Mouse (Mus musculus): ENCODE results near the gene Sp4. TPM values are rescaled to one million over a fixed set of nuclear protein-coding genes. Genes with fewer than 3 reads are reported as not detected.

Sp4 gene
- total and polyA plus RNA-seq, 2 experiments from 2014 or later = 18.1 to 59.0 TPM

- no peaks in the 10 kb centered on the region for H3K9me3 ChIP-seq (ENCODE audit: low read length)
- ATAC-seq = peak; percentile 95
- under 1% methylated on average over 47 of the region's 47 CpGs for WGBS
Observed at GRCm38 (mm10) chr12:118198386-118199093, 102.7 kb downstream of the Sp4 start, which contains the start of gene Dnah11. TSS of gene Dnah11 (minus strand) at chr12:118199043.

GRCm38 (mm10) chr12:118196583-118196982 is 104.7 kb downstream of the Sp4 start:
- 31% methylated on average over 2 of the region's 2 CpGs for WGBS
- Histone ChIP-seq H3K4me2 (ENCODE audit: low read depth) (no peak overlapping the region), H3K27ac (ENCODE audit: low read depth, low read length) (no peak overlapping the region), H3K4me1 (ENCODE audit: insufficient read depth) (no peaks in the 10 kb centered on the region), H3K9ac (no peak overlapping the region), H3K9me3 (ENCODE audit: low read length) (no peaks in the 10 kb centered on the region), H3K27me3 (ENCODE audit: insufficient read depth, low read length) (peaks cover 30% of the 10 kb centered on the region), H3K4me3 (ENCODE audit: low read depth, low read length) (no peak overlapping the region), H3K36me3 (ENCODE audit: insufficient read depth) (no peaks in the 10 kb centered on the region)
- DNase-seq (no peak), ATAC-seq (no peak)
- TF ChIP-seq CTCF (IDR thresholded peaks at IDR 0.05; ENCODE audit: low read depth) = no peak

More at GRCm38 (mm10) chr12:118198386-118199093, 102.7 kb downstream of the Sp4 start, which contains the start of gene Dnah11:
- peak within 1 kb of the TSS; percentile 40 for H3K9ac ChIP-seq
- H3K4me1 ChIP-seq (ENCODE audit: insufficient read depth) = no peaks in the 10 kb centered on the region
- H3K4me2 ChIP-seq (ENCODE audit: low read depth) = peak within 1 kb of the TSS; percentile 98
- H3K36me3 ChIP-seq (ENCODE audit: insufficient read depth) = no peaks in the 10 kb centered on the region
- no peak within 1 kb of the TSS for H3K27ac ChIP-seq (ENCODE audit: low read depth, low read length)
- no peak for TF ChIP-seq CTCF (IDR thresholded peaks at IDR 0.05; ENCODE audit: low read depth)
- H3K4me3 ChIP-seq (ENCODE audit: low read depth, low read length) = peak within 1 kb of the TSS; percentile 45
- DNase-seq = peak; percentile 56
- H3K27me3 ChIP-seq (ENCODE audit: insufficient read depth, low read length) = peaks cover 30% of the 10 kb centered on the region

GRCm38 (mm10) chr12:118189535-118189934 is 111.7 kb downstream of the Sp4 start:
- no peaks in the 10 kb centered on the region for H3K27me3 ChIP-seq (ENCODE audit: insufficient read depth, low read length)

GRCm38 (mm10) chr12:118187663-118188062 is 113.6 kb downstream of the Sp4 start:
- Histone ChIP-seq H3K9me3 (ENCODE audit: low read length) (no peaks in the 10 kb centered on the region), H3K4me1 (ENCODE audit: insufficient read depth) (no peaks in the 10 kb centered on the region), H3K36me3 (ENCODE audit: insufficient read depth) (no peaks in the 10 kb centered on the region), H3K9ac (no peak overlapping the region), H3K4me2 (ENCODE audit: low read depth) (no peak overlapping the region), H3K27me3 (ENCODE audit: insufficient read depth, low read length) (no peaks in the 10 kb centered on the region), H3K4me3 (ENCODE audit: low read depth, low read length) (no peak overlapping the region), H3K27ac (ENCODE audit: low read depth, low read length) (no peak overlapping the region)
- TF ChIP-seq CTCF (IDR thresholded peaks at IDR 0.05; ENCODE audit: low read depth) = no peak
- WGBS = 33% methylated on average over 2 of the region's 2 CpGs
- no peak for DNase-seq
- no peak for ATAC-seq

More at GRCm38 (mm10) chr12:118189535-118189934, 111.7 kb downstream of the Sp4 start:
- H3K4me1 ChIP-seq (ENCODE audit: insufficient read depth) = no peaks in the 10 kb centered on the region
- ATAC-seq = no peak
- no peak overlapping the region for H3K27ac ChIP-seq (ENCODE audit: low read depth, low read length)
- H3K9me3 ChIP-seq (ENCODE audit: low read length) = no peaks in the 10 kb centered on the region
- H3K9ac ChIP-seq = no peak overlapping the region
- no peak for DNase-seq
- H3K4me2 ChIP-seq (ENCODE audit: low read depth) = no peak overlapping the region
- no peak overlapping the region for H3K4me3 ChIP-seq (ENCODE audit: low read depth, low read length)
- no peak for TF ChIP-seq CTCF (IDR thresholded peaks at IDR 0.05; ENCODE audit: low read depth)
- WGBS = 74% methylated on average over 3 of the region's 3 CpGs
- no peaks in the 10 kb centered on the region for H3K36me3 ChIP-seq (ENCODE audit: insufficient read depth)

GRCm38 (mm10) chr12:118186881-118187489 is 114.3 kb downstream of the Sp4 start:
- H3K4me3 ChIP-seq (ENCODE audit: low read depth, low read length) = no peak overlapping the region
- H3K9ac ChIP-seq = no peak overlapping the region
- TF ChIP-seq CTCF (IDR thresholded peaks at IDR 0.05; ENCODE audit: low read depth) = no peak
- no peaks in the 10 kb centered on the region for H3K27me3 ChIP-seq (ENCODE audit: insufficient read depth, low read length)
- DNase-seq (no peak), ATAC-seq (no peak)
- no peaks in the 10 kb centered on the region for H3K9me3 ChIP-seq (ENCODE audit: low read length)
- no peak overlapping the region for H3K27ac ChIP-seq (ENCODE audit: low read depth, low read length)
- 10% methylated on average over 4 of the region's 4 CpGs for WGBS
- no peaks in the 10 kb centered on the region for H3K4me1 ChIP-seq (ENCODE audit: insufficient read depth)
- no peaks in the 10 kb centered on the region for H3K36me3 ChIP-seq (ENCODE audit: insufficient read depth)
- H3K4me2 ChIP-seq (ENCODE audit: low read depth) = no peak overlapping the region

- Histone ChIP-seq H3K9ac (no peak overlapping the region), H3K9me3 (ENCODE audit: low read length) (no peaks in the 10 kb centered on the region), H3K27ac (ENCODE audit: low read depth, low read length) (no peak overlapping the region), H3K4me3 (ENCODE audit: low read depth, low read length) (no peak overlapping the region), H3K36me3 (ENCODE audit: insufficient read depth) (no peaks in the 10 kb centered on the region), H3K4me2 (ENCODE audit: low read depth) (no peak overlapping the region), H3K27me3 (ENCODE audit: insufficient read depth, low read length) (no peaks in the 10 kb centered on the region), H3K4me1 (ENCODE audit: insufficient read depth) (no peaks in the 10 kb centered on the region)
- no peak for TF ChIP-seq CTCF (IDR thresholded peaks at IDR 0.05; ENCODE audit: low read depth)
- ATAC-seq = no peak
- 38% methylated on average over 4 of the region's 4 CpGs for WGBS
- no peak for DNase-seq
Observed at GRCm38 (mm10) chr12:118186120-118186880, 114.9 kb downstream of the Sp4 start.

Other genes starting within 250 kb of the Sp4 start
- gene Dnah11, start 102.4 kb downstream of the Sp4 start, total RNA-seq (2014; rRNA removed) = 0.77 and 1.9 TPM in 2 replicates
- gene Dnah11, start 102.4 kb downstream of the Sp4 start, polyA plus RNA-seq (2015; fragmentation: Nextera tagmentation; extraction: Ambion mirVana) = 0.17 and 0.23 TPM in 2 replicates